Mouse (Mus musculus): Measurements from ENCODE around the gene Olfr715b. TPM values are rescaled to one million over a fixed set of nuclear protein-coding genes. Genes with fewer than 3 reads are reported as not detected.
"Not testable (repeated sequence)": the region's sequence is repeated elsewhere in the genome, so short reads cannot be mapped to it uniquely, and the experiment has no call there.

Olfr715b gene
- not detected in 2 replicates for polyA plus RNA-seq (2012; rRNA removed)

- not testable (repeated sequence) for DNase-seq (ENCODE audit: low spot score)
Measured at GRCm38 (mm10) chr7:107110269-107110668, at the start of gene Olfr715b. Olfr715b (minus strand) TSS chr7:107110369.

GRCm38 (mm10) chr7:107138027-107138426 is 27.9 kb upstream of the Olfr715b start, which contains the start of gene Olfr716:
Olfr716 (plus strand) TSS chr7:107138327.
- DNase-seq (ENCODE audit: low spot score) = not testable (repeated sequence)

DNA sequence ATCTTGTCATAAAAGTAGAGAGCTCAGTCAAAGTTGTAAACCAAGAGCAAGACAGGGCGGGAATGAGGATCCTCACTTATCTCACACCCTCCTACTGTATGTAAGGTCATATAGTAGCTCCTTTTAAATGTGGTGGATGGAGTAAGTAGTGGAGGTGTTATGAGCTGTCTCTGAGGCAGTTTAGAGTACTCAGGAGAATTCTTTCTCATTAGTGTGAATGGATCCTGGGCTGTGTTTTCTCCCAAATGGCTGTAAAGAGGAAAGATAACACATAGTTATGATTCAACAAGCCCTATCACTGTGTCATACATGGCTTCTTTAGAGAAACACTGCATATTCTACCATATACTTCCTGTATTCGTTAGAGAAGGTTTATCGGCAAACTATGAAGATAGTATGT is 20.8 kb upstream of the Olfr715b start, which contains the start of gene Olfr715:
Olfr715 (minus strand) TSS at position 101 of the 400 bp plus-strand sequence.
- not testable (repeated sequence) for DNase-seq (ENCODE audit: low spot score)

- no peak for DNase-seq (ENCODE audit: low spot score)
Measured at GRCm38 (mm10) chr7:107092920-107093319, 17.2 kb downstream of the Olfr715b start, which contains the start of gene Olfr17. Olfr17 (plus strand) TSS chr7:107093220.

GRCm38 (mm10) chr7:107070681-107071080 is 39.5 kb downstream of the Olfr715b start, which contains the start of gene Olfr714:
Olfr714 (plus strand) TSS chr7:107070981.
- DNase-seq (ENCODE audit: low spot score) = no peak

Other genes with a start within 250 kb of the Olfr715b start
- not detected in 2 replicates for gene Olfr704, start 247.2 kb downstream of the Olfr715b start, polyA plus RNA-seq (2012; rRNA removed)
- not detected in 2 replicates for gene Olfr705, start 233.5 kb downstream of the Olfr715b start, polyA plus RNA-seq (2012; rRNA removed)
- not detected in 2 replicates for gene Olfr706, start 222.2 kb downstream of the Olfr715b start, polyA plus RNA-seq (2012; rRNA removed)
- gene Olfr707, start 209.1 kb downstream of the Olfr715b start, polyA plus RNA-seq (2012; rRNA removed) = not detected in 2 replicates
- gene Olfr1532-ps1, start 202.4 kb downstream of the Olfr715b start, polyA plus RNA-seq (2012; rRNA removed) = not detected in 2 replicates
- gene Olfr709-ps1, start 178.2 kb downstream of the Olfr715b start, polyA plus RNA-seq (2012; rRNA removed) = not detected in 2 replicates
- gene Olfr710, start 162.1 kb downstream of the Olfr715b start, polyA plus RNA-seq (2012; rRNA removed) = not detected in 2 replicates
- gene Olfr6, start 146.4 kb downstream of the Olfr715b start, polyA plus RNA-seq (2012; rRNA removed) = not detected in 2 replicates
- not detected in 2 replicates for gene Olfr711, start 134.9 kb downstream of the Olfr715b start, polyA plus RNA-seq (2012; rRNA removed)
- not detected in 2 replicates for gene Olfr2, start 104.3 kb downstream of the Olfr715b start, polyA plus RNA-seq (2012; rRNA removed)
- gene Olfr713, start 79.2 kb downstream of the Olfr715b start, polyA plus RNA-seq (2012; rRNA removed) = not detected in 2 replicates
- gene Olfr714, start 39.4 kb downstream of the Olfr715b start, polyA plus RNA-seq (2012; rRNA removed) = not detected in 2 replicates
- not detected in 2 replicates for gene Olfr17, start 17.1 kb downstream of the Olfr715b start, polyA plus RNA-seq (2012; rRNA removed)
- gene Olfr715, start 20.7 kb upstream of the Olfr715b start, polyA plus RNA-seq (2012; rRNA removed) = not detected in 2 replicates
- gene Olfr716, start 28.0 kb upstream of the Olfr715b start, polyA plus RNA-seq (2012; rRNA removed) = not detected in 2 replicates
- not detected in 2 replicates for gene Nlrp14, start 56.6 kb upstream of the Olfr715b start, polyA plus RNA-seq (2012; rRNA removed)
- not detected in 2 replicates for gene Rbmxl2, start 99.1 kb upstream of the Olfr715b start, polyA plus RNA-seq (2012; rRNA removed)

Data from urinary bladder, adult 2 months (tissue).